Mouse (Mus musculus) erythroblast, embryonic 14.5 days (primary cell): Measurements from ENCODE around the gene Cep135. TPM values are rescaled to one million over a fixed set of nuclear protein-coding genes. Genes with fewer than 3 reads are reported as not detected.

Experiments used
- H3K27me3 ChIP-seq: 2 replicates; pipeline ENCODE4 v1.6.1; 2012; ENCODE audit warnings: inconsistent platforms; ENCODE audit not compliant: control insufficient read depth
- H3K36me3 ChIP-seq: 2 replicates; pipeline ENCODE4 v1.6.1; 2012; ENCODE audit warnings: mild to moderate bottlenecking, inconsistent platforms; ENCODE audit not compliant: control insufficient read depth
- H3K4me1 ChIP-seq: 2 replicates; pipeline ENCODE4 v1.6.1; 2012; ENCODE audit warnings: inconsistent platforms; ENCODE audit not compliant: control insufficient read depth
- H3K4me3 ChIP-seq: replicated peaks from 2 replicates; pipeline ENCODE3; 2012; ENCODE audit warnings: moderate library complexity, mild to moderate bottlenecking, inconsistent platforms
- H3K9me3 ChIP-seq: 2 replicates; pipeline ENCODE4 v1.6.1; 2012; ENCODE audit warnings: low read length, inconsistent platforms, mixed read lengths; ENCODE audit not compliant: control insufficient read depth
- GATA1 ChIP-seq: IDR thresholded peaks from 2 replicates; pipeline ENCODE4 v1.6.1; 2012; ENCODE audit warnings: low read length, inconsistent platforms, mixed read lengths
- TAL1 ChIP-seq: IDR thresholded peaks from 3 replicates; pipeline ENCODE4 v1.6.1; 2012; ENCODE audit warnings: low read length, inconsistent platforms, mixed read lengths
- polyA plus RNA-seq: library from polyadenylated mRNA; stranded (reverse); fragments of >175 nt; gene quantifications from 2 replicates; pipeline ENCODE4 v1.2.3, GENCODE M21; 2012

Cep135 gene
- polyA plus RNA-seq, result 0.50 and 0.53 TPM in 2 replicates

GRCm38 (mm10) chr5:76588551-76589283 is at the start of gene Cep135:
Cep135 (plus strand) TSS chr5:76588698.
- TF ChIP-seq GATA1 (no peak), TAL1 (no peak)
- H3K4me3 ChIP-seq, result peak within 1 kb of the TSS; percentile 66
- H3K36me3 ChIP-seq, result peaks cover 26% of the 10 kb centered on the region
- peaks cover 22% of the 10 kb centered on the region for H3K4me1 ChIP-seq
- H3K27me3 ChIP-seq, result no peaks in the 10 kb centered on the region
- peaks cover 4% of the 10 kb centered on the region; the same call in 1 of the 2 replicates for H3K9me3 ChIP-seq

GRCm38 (mm10) chr5:76540181-76540580 is 48.3 kb upstream of the Cep135 start:
- no peaks in the 10 kb centered on the region for H3K9me3 ChIP-seq
- no peak overlapping the region for H3K4me3 ChIP-seq
- H3K4me1 ChIP-seq, result no peaks in the 10 kb centered on the region
- TF ChIP-seq GATA1, result no peak
- no peak for TF ChIP-seq TAL1
- H3K27me3 ChIP-seq, result no peaks in the 10 kb centered on the region
- H3K36me3 ChIP-seq, result peaks cover 76% of the 10 kb centered on the region

- H3K4me3 ChIP-seq, result no peak overlapping the region
- peaks cover 75% of the 10 kb centered on the region for H3K36me3 ChIP-seq
- H3K9me3 ChIP-seq, result no peaks in the 10 kb centered on the region
- TF ChIP-seq TAL1 (no peak), GATA1 (no peak)
- no peaks in the 10 kb centered on the region for H3K4me1 ChIP-seq
- H3K27me3 ChIP-seq, result no peaks in the 10 kb centered on the region
Observed at GRCm38 (mm10) chr5:76540842-76541241, 47.7 kb upstream of the Cep135 start.

GRCm38 (mm10) chr5:76543200-76543599 is 45.3 kb upstream of the Cep135 start:
- Histone ChIP-seq H3K36me3 (peaks cover 63% of the 10 kb centered on the region), H3K4me3 (no peak overlapping the region), H3K27me3 (no peaks in the 10 kb centered on the region), H3K9me3 (no peaks in the 10 kb centered on the region), H3K4me1 (no peaks in the 10 kb centered on the region)
- TF ChIP-seq GATA1 (no peak), TAL1 (no peak)

GRCm38 (mm10) chr5:76550426-76550825 is 38.1 kb upstream of the Cep135 start:
- no peak for TF ChIP-seq TAL1
- no peak for TF ChIP-seq GATA1
- no peaks in the 10 kb centered on the region for H3K27me3 ChIP-seq
- no peaks in the 10 kb centered on the region for H3K4me1 ChIP-seq
- H3K36me3 ChIP-seq, result peaks cover 48% of the 10 kb centered on the region
- no peak overlapping the region for H3K4me3 ChIP-seq
- H3K9me3 ChIP-seq, result no peaks in the 10 kb centered on the region

GRCm38 (mm10) chr5:76565321-76565720 is 23.2 kb upstream of the Cep135 start:
- no peaks in the 10 kb centered on the region for H3K4me1 ChIP-seq
- TF ChIP-seq GATA1, result no peak
- no peak for TF ChIP-seq TAL1
- H3K4me3 ChIP-seq, result no peak overlapping the region
- H3K36me3 ChIP-seq, result peaks cover 58% of the 10 kb centered on the region
- no peaks in the 10 kb centered on the region for H3K9me3 ChIP-seq
- H3K27me3 ChIP-seq, result no peaks in the 10 kb centered on the region

GRCm38 (mm10) chr5:76574251-76574650 is 14.2 kb upstream of the Cep135 start:
- Histone ChIP-seq H3K36me3 (peaks cover 20% of the 10 kb centered on the region), H3K4me1 (no peaks in the 10 kb centered on the region), H3K4me3 (no peak overlapping the region), H3K9me3 (peaks cover 15% of the 10 kb centered on the region), H3K27me3 (no peaks in the 10 kb centered on the region)
- TF ChIP-seq GATA1 (no peak), TAL1 (no peak)

GRCm38 (mm10) chr5:76577026-76577425 is 11.5 kb upstream of the Cep135 start:
- TF ChIP-seq GATA1 (no peak), TAL1 (no peak)
- Histone ChIP-seq H3K36me3 (no peaks in the 10 kb centered on the region), H3K4me1 (no peaks in the 10 kb centered on the region), H3K9me3 (peaks cover 18% of the 10 kb centered on the region), H3K27me3 (no peaks in the 10 kb centered on the region), H3K4me3 (no peak overlapping the region)

- no peaks in the 10 kb centered on the region for H3K27me3 ChIP-seq
- TF ChIP-seq TAL1 (no peak), GATA1 (no peak)
- H3K36me3 ChIP-seq, result no peaks in the 10 kb centered on the region
- peaks cover 16% of the 10 kb centered on the region for H3K4me1 ChIP-seq
- peaks cover 4% of the 10 kb centered on the region; the same call in 1 of the 2 replicates for H3K9me3 ChIP-seq
- H3K4me3 ChIP-seq, result no peak overlapping the region
Observed at GRCm38 (mm10) chr5:76585378-76585777, 3.1 kb upstream of the Cep135 start.

- Histone ChIP-seq H3K27me3 (no peaks in the 10 kb centered on the region), H3K4me1 (peaks cover 22% of the 10 kb centered on the region), H3K9me3 (peaks cover 4% of the 10 kb centered on the region; the same call in 1 of the 2 replicates), H3K36me3 (peaks cover 32% of the 10 kb centered on the region), H3K4me3 (peak overlapping the region; percentile 66)
- TF ChIP-seq TAL1 (no peak), GATA1 (no peak)
Observed at GRCm38 (mm10) chr5:76589311-76589710, 813 bp downstream of the Cep135 start.
